Mouse (Mus musculus) left cerebral cortex, postnatal 14 days (tissue): ENCODE data around the gene Zdhhc13. TPM values are rescaled to one million over a fixed set of nuclear protein-coding genes. Genes with fewer than 3 reads are reported as not detected.

Experiments
- DNase-seq, 2 experiments: peaks; one replicate each; pipeline ENCODE4 v3.0.0; 2021 to 2022; ENCODE audit warnings: low spot score in 2 of 2, mixed read lengths in 1 of 2
- intact Hi-C: fragments of 180-260 bp; cut with DNase I; formaldehyde crosslinking; loops from one replicate; pipeline ENCODE4 v1.15.1; 2025
- total RNA-seq, 2 experiments: library from RNA; stranded (reverse); gene quantifications; 2 replicates each; pipeline ENCODE4 v1.2.3; 2021

The Zdhhc13 gene
- total RNA-seq, 2 experiments from 2014 or later, result 28.9 to 29.3 TPM

DNA sequence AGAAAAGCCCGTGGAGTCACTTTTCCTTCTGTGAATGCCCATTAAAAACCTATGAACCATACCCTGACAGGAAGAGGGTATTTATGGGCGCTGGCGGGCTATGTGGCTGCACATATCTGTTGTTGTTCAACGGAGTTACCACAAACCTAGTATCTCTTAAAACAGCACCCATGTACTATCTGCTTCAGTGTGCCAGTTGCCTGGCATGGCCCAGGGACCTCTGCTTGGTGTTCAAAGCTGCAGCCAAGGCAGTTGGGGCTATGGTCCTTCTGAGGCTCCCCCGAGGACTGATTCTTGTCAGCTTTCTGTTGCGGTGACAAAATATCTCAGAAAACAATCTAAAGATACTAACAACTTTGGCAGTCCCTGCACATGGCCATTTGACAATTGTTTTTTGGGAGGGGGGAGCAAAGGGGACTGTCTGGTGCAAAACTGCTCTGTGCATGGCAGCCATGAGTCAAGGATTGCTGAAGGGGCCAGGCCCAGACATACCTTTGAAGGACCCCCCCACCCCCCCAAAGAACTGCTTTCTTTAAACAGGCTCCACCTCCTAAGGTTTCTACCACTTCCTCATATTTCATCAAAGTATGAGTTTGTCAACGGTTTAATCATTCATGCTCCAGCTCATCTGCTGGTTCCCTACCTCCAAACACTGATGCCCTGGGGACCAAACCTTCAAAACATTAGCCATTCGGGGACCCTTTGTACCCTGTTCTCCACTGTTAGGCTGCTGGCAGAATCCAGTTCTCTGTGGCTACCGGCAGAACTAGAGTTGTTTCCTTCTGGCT, 76.1 kb downstream of the Zdhhc13 start:
- intact Hi-C loops, result no loop called here
- DNase-seq, result no peak

DNA sequence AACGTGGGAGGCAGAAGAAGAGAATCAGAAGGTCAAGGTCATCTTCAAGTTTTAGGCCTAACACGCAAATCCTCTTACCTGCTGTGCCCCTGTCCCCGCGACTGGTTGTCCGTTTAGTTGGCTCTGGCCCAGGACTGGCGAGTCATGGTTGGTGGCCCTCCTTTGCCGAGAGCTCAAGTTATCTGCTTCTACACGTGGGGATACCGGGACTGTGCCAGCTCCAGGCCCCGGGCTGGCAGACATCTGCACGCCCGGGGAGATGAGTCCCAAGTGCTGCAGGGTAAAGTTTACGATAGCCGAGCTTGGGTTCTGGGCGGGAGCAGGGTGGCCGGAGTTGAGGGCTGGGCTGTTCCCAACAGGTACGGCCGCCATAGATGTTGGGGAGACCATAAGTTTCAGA, 78.8 kb downstream of the Zdhhc13 start:
- intact Hi-C loops, result no loop called here
- no peak for DNase-seq

DNA sequence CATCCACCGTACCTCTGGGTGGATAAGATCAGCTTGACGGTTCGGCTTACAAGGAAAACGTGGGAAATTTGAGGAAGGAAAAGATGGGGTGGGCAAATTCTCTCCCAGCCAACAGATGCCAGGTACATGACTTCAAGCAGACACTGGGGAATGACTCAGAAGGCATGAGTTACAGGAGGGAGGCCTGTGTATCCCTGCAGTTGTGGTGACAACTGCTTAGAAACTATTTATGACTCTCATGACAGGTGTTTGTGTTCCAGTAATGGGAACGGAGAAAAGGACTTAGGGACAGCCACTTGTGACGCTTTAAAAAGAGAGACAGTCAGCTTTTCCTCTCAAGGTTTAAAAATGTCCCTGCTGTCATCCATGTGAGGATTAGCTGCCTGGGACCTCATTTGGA, 81.3 kb downstream of the Zdhhc13 start:
- intact Hi-C loops, result loop anchor here (5.0 kb wide), 1 partner anchor 63 kb away; no protein-coding TSS in a partner anchor
- DNase-seq, result no peak

DNA sequence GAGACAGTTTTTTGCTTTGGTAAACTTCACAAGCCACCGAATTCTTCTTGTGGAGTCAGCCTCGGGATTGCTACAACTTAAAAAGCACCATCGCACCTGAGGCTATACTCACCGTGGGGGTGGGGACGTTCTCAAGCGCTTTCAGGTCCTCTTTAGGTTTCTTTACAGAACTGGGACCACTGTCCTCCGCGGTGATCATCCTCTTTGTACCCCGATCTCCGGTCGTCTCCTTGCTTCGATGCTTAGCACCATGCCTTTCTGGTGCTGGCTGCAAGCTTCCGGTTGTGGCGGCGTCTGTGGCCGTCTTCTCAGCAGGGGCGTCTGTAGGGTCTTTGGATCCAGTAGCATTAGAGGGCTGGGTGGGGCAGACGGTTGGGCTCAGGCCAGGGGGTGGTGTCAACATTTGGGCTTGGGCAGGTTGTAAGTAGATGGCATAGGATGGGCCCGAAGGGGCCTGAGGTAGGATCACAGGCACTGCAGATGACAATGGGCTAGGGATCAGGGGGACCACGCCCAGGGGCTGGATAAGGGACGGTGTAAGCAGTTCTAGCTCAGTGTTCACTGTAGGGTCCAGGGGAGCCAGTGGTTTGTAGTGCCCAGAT, 81.9 kb downstream of the Zdhhc13 start:
- intact Hi-C loops, result loop anchor here (5.0 kb wide), 1 partner anchor 63 kb away; no protein-coding TSS in a partner anchor
- no peak for DNase-seq

DNA sequence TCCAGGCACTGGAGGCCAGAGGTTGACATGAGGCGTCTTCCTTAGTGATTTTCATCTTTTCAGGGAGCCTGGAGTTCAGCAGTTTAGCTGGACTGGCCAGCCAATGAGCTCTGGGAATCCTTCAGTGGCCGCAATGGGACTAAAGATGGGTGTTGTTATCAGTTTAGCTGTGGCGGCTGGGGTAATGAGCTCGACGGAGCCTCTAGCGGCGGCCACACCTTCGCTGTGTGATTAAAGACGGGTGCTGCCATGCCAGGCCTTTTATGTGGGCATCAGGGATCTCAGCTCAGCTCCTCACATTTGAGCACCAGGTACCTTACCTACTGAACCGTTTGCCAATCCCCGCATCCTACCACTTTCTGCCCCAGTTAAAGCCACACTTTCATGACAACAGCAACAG, 82.5 kb downstream of the Zdhhc13 start:
- no peak for DNase-seq
- intact Hi-C loops, result loop anchor here (5.0 kb wide), 1 partner anchor 64 kb away; no protein-coding TSS in a partner anchor

DNA sequence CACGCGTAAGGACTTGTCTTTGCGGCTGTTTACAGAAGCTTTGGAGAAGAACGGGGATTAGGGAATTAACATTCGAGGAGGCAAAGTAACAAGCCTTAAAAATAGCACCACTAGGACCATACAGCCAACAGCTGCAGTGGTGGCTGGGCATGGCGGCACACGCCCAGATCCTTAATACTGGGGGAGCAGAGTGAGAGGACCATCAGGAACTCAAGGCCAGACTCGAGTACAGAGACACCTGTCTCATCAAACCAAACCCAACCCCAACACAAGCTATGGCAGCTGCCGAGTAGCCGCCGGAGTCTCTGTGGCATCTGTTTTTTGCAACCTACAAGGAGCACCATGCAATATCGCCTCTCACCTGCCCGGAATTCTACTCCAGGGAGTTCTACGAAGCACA, 86.3 kb downstream of the Zdhhc13 start:
- DNase-seq, result no peak
- intact Hi-C loops, result loop anchor here (5.0 kb wide), 1 partner anchor 58 kb away; no protein-coding TSS in a partner anchor

DNA sequence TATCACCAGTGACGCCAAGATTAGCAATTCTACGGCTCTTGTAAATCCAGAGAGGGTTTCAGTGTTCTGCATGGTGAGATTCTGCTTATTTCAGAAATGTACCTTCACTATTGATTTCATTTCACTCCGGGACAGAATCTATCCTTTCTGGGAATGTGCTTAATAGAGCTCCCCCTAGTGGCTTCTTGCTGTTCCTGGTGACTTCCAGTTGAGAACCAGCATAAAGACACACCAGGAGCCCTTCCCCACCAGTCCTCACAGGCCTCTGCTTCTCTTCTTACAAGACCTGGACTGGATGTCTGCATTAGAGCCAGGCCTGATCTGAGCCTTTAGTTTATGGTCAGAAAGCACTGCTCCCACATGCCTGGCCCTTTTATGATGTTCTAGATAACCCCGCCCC, 87.7 kb downstream of the Zdhhc13 start:
- intact Hi-C loops, result loop anchor here (2.0 to 5.0 kb wide), 2 partner anchors 59 to 126 kb away; no protein-coding TSS in a partner anchor
- peak; percentile 70 to 81 for DNase-seq

Other genes with a start within 250 kb of the Zdhhc13 start
- gene Mrgprb2, start 230.9 kb upstream of the Zdhhc13 start, total RNA-seq, result not detected
- gene Mrgprb3, start 145.2 kb upstream of the Zdhhc13 start, total RNA-seq, result not detected
- gene Csrp3, start 59.0 kb downstream of the Zdhhc13 start, total RNA-seq, result not detected
- under 1 TPM; 0.70 to 0.87 TPM for gene E2f8, start 92.6 kb downstream of the Zdhhc13 start, total RNA-seq
- gene Nav2, start 119.7 kb downstream of the Zdhhc13 start, total RNA-seq, result 100 to 1,000 TPM in 1 of 2 experiments, 10 to 100 TPM in 1; 94.6 to 122 TPM